7 mouse cellular contexts compared by ENCODE assay signal in genomic region chr4:43530581-43530980, GRCm38 (mm10). TPM values are rescaled to one million over a fixed set of nuclear protein-coding genes. Genes with fewer than 3 reads are reported as not detected.
DNase-seq lines count a peak whose midpoint lies in the region; ATAC-seq and TF ChIP-seq lines count a peak whose summit lies in the region.

No protein-coding gene starts in this region.

- 12% methylated on average over 7 of the region's 7 CpGs for WGBS in heart, embryonic 14.5 days
- 15% methylated on average over 7 of the region's 7 CpGs for WGBS in lung, postnatal 0 days

- H3K9me3 ChIP-seq in ES-Bruce4 (replicated peaks; ENCODE audit: control insufficient read depth, insufficient read depth, low read length, poor library complexity, severe bottlenecking) = no peaks in the 10 kb centered on the region
- 0 out of 2 replicates have a peak, but pooled peaks cover 2% of the 10 kb centered on the region for H3K9me3 ChIP-seq in heart, embryonic 14.5 days (ENCODE audit: control insufficient read depth, low read length)
- no peaks in the 10 kb centered on the region for H3K9me3 ChIP-seq in lung, postnatal 0 days (ENCODE audit: low read length)

- ATAC-seq in heart, embryonic 14.5 days (ENCODE audit: insufficient number of reproducible peaks, insufficient read depth, low FRiP score, low read depth) = no peak
- peak; percentile 70 for ATAC-seq in lung, postnatal 0 days

- peaks cover 3% of the 10 kb centered on the region for H3K4me1 ChIP-seq in ES-Bruce4 (ENCODE audit: control insufficient read depth, insufficient read depth, low read length)
- H3K4me1 ChIP-seq in cortical plate, adult 2 months (ENCODE audit: control insufficient read depth, insufficient read depth, low read length) = no peaks in the 10 kb centered on the region
- H3K4me1 ChIP-seq in heart, embryonic 14.5 days (ENCODE audit: control insufficient read depth in 2 of 2, insufficient read depth in 2 of 2, low read length in 2 of 2) = peaks cover 4 to 15% of the 10 kb centered on the region in 2 experiments
- H3K4me1 ChIP-seq in lung, postnatal 0 days (ENCODE audit: insufficient read depth, low read depth, low read length) = no peaks in the 10 kb centered on the region

- peak; percentile 67 for TF ChIP-seq CTCF in ES-Bruce4 (IDR thresholded peaks at IDR 0.05; ENCODE audit: low read depth, low read length)
- TF ChIP-seq CTCF in cortical plate, adult 2 months (IDR thresholded peaks at IDR 0.05; ENCODE audit: extremely low read depth, insufficient read depth, low read length) = peak; percentile 82
- TF ChIP-seq CTCF in layer of hippocampus, adult 2 months (conservative IDR thresholded peaks at IDR 0.05) = peak; percentile 95
- TF ChIP-seq CTCF in lung, postnatal 0 days (IDR thresholded peaks at IDR 0.05) = peak; percentile 86

- no peak overlapping the region for H3K27ac ChIP-seq in ES-Bruce4 (ENCODE audit: insufficient read depth, low read length)
- no peak overlapping the region for H3K27ac ChIP-seq in cortical plate, adult 2 months (ENCODE audit: insufficient read depth, low read length)
- H3K27ac ChIP-seq in heart, embryonic 14.5 days (replicated peaks in 1 of 2; ENCODE audit: control insufficient read depth in 1 of 2, insufficient read depth in 1 of 2, low read depth in 2 of 2, low read length in 2 of 2) = peak overlapping the region; percentile 32 to 60
- no peak overlapping the region for H3K27ac ChIP-seq in layer of hippocampus, adult 2 months
- no peak overlapping the region for H3K27ac ChIP-seq in lung, postnatal 0 days (ENCODE audit: low read length)

- H3K9ac ChIP-seq in ES-Bruce4 (ENCODE audit: low read depth, poor library complexity, severe bottlenecking) = no peak overlapping the region
- no peak overlapping the region for H3K9ac ChIP-seq in heart, embryonic 14.5 days (ENCODE audit: low read length)
- no peak overlapping the region for H3K9ac ChIP-seq in lung, postnatal 0 days (replicated peaks; ENCODE audit: low read depth)

- H3K4me2 ChIP-seq in heart, embryonic 14.5 days (ENCODE audit: low read length) = no peak overlapping the region
- H3K4me2 ChIP-seq in lung, postnatal 0 days (replicated peaks; ENCODE audit: low read depth, low read length) = no peak overlapping the region

- H3K4me3 ChIP-seq in ES-Bruce4 (ENCODE audit: low read depth, low read length) = no peak overlapping the region
- H3K4me3 ChIP-seq in cortical plate, adult 2 months (ENCODE audit: insufficient read depth, low read length) = no peak overlapping the region
- H3K4me3 ChIP-seq in heart, embryonic 14.5 days (ENCODE audit: control insufficient read depth in 1 of 2, insufficient read depth in 1 of 2, low read depth in 1 of 2, low read length in 2 of 2) = no peak overlapping the region
- H3K4me3 ChIP-seq in layer of hippocampus, adult 2 months = no peak overlapping the region
- H3K4me3 ChIP-seq in lung, postnatal 0 days (ENCODE audit: low read depth, low read length) = no peak overlapping the region

- TF ChIP-seq EP300 in ES-Bruce4 (IDR thresholded peaks at IDR 0.05; ENCODE audit: insufficient read depth, low read depth, low read length) = no peak
- TF ChIP-seq EP300 in lung, postnatal 0 days (IDR thresholded peaks at IDR 0.05) = no peak

- H3K27me3 ChIP-seq in ES-Bruce4 (ENCODE audit: control insufficient read depth, insufficient read depth, low read length, poor library complexity, severe bottlenecking) = no peaks in the 10 kb centered on the region
- H3K27me3 ChIP-seq in heart, embryonic 14.5 days (ENCODE audit: control insufficient read depth, insufficient read depth, low read length) = no peaks in the 10 kb centered on the region
- H3K27me3 ChIP-seq in lung, postnatal 0 days (replicated peaks; ENCODE audit: insufficient read depth, low read length) = no peaks in the 10 kb centered on the region

- peak; percentile 89 for DNase-seq in ZHBTc4 (ENCODE audit: low read depth, low spot score)
- peak; percentile 69 to 72 for DNase-seq in layer of hippocampus, adult 2 months (ENCODE audit: low spot score in 2 of 2)
- peak; percentile 92 for DNase-seq in lung, postnatal 0 days (ENCODE audit: low spot score)
- peak; percentile 56 to 64 for DNase-seq in right cerebral cortex, postnatal 36 days (ENCODE audit: low spot score in 2 of 2)

- H3K36me3 ChIP-seq in ES-Bruce4 (ENCODE audit: control insufficient read depth, insufficient read depth, low read length, poor library complexity, severe bottlenecking) = peaks cover 24% of the 10 kb centered on the region
- peaks cover 49% of the 10 kb centered on the region for H3K36me3 ChIP-seq in heart, embryonic 14.5 days (ENCODE audit: control insufficient read depth, insufficient read depth, low read length)
- H3K36me3 ChIP-seq in lung, postnatal 0 days (ENCODE audit: insufficient read depth, low read length) = peaks cover 31% of the 10 kb centered on the region

- no peak for TF ChIP-seq POLR2A in ES-Bruce4 (IDR thresholded peaks at IDR 0.05; ENCODE audit: insufficient read depth, low read length)
- TF ChIP-seq POLR2A in cortical plate, adult 2 months (IDR thresholded peaks at IDR 0.05; ENCODE audit: extremely low read depth, insufficient read depth, low read length) = no peak

RNA-seq across cellular contexts. Expression of gene Tpm2, which starts 7.0 kb away (rescaled TPM):
- polyA plus RNA-seq in ES-Bruce4 (2011; ENCODE audit: insufficient read depth, insufficient read length, low read depth, missing spikeins) = 81.8 and 86.0 TPM in 2 replicates
- polyA plus RNA-seq in cortical plate, adult 2 months (2012; rRNA removed) = 10.4 and 12.5 TPM in 2 replicates
- 142 and 159 TPM in 2 replicates for polyA plus RNA-seq in heart, embryonic 14.5 days (2014; fragmentation: Nextera tagmentation; extraction: Ambion mirVana)
- 1 to 10 TPM; 5.4 to 6.1 TPM for total RNA-seq in layer of hippocampus, adult 2 months (2021)
- 84.8 and 89.0 TPM in 2 replicates for polyA plus RNA-seq in lung, postnatal 0 days (2015; fragmentation: Nextera tagmentation; extraction: Ambion mirVana)

RNA-seq across cellular contexts. Expression of gene Car9, which starts 23.8 kb away (rescaled TPM):
- 0.61 and 0.75 TPM in 2 replicates for polyA plus RNA-seq in ES-Bruce4 (2011; ENCODE audit: insufficient read depth, insufficient read length, low read depth, missing spikeins)
- 0.32 and 0.61 TPM in 2 replicates for polyA plus RNA-seq in cortical plate, adult 2 months (2012; rRNA removed)
- polyA plus RNA-seq in heart, embryonic 14.5 days (2014; fragmentation: Nextera tagmentation; extraction: Ambion mirVana) = 2.1 and 2.4 TPM in 2 replicates
- total RNA-seq in layer of hippocampus, adult 2 months (2021) = not detected
- polyA plus RNA-seq in lung, postnatal 0 days (2015; fragmentation: Nextera tagmentation; extraction: Ambion mirVana) = 2.1 and 2.6 TPM in 2 replicates

RNA-seq across cellular contexts. Expression of gene Arhgef39, which starts 31.1 kb away (rescaled TPM):
- polyA plus RNA-seq in ES-Bruce4 (2011; ENCODE audit: insufficient read depth, insufficient read length, low read depth, missing spikeins) = 33.1 and 40.8 TPM in 2 replicates
- 0.55 and 2.7 TPM in 2 replicates for polyA plus RNA-seq in cortical plate, adult 2 months (2012; rRNA removed)
- polyA plus RNA-seq in heart, embryonic 14.5 days (2014; fragmentation: Nextera tagmentation; extraction: Ambion mirVana) = 28.7 and 31.0 TPM in 2 replicates
- total RNA-seq in layer of hippocampus, adult 2 months (2021) = 1 to 10 TPM in 1 of 2 experiments, under 1 TPM in 1; 0.64 to 1.0 TPM
- 2.4 and 3.5 TPM in 2 replicates for polyA plus RNA-seq in lung, postnatal 0 days (2015; fragmentation: Nextera tagmentation; extraction: Ambion mirVana)

RNA-seq across cellular contexts. Expression of gene Creb3, which starts 31.6 kb away (rescaled TPM):
- 24.0 and 24.4 TPM in 2 replicates for polyA plus RNA-seq in ES-Bruce4 (2011; ENCODE audit: insufficient read depth, insufficient read length, low read depth, missing spikeins)
- 61.8 and 65.9 TPM in 2 replicates for polyA plus RNA-seq in cortical plate, adult 2 months (2012; rRNA removed)
- 57.3 and 62.3 TPM in 2 replicates for polyA plus RNA-seq in heart, embryonic 14.5 days (2014; fragmentation: Nextera tagmentation; extraction: Ambion mirVana)
- 10 to 100 TPM; 70.3 to 75.1 TPM for total RNA-seq in layer of hippocampus, adult 2 months (2021)
- 115 and 126 TPM in 2 replicates for polyA plus RNA-seq in lung, postnatal 0 days (2015; fragmentation: Nextera tagmentation; extraction: Ambion mirVana)

RNA-seq across cellular contexts. Expression of gene Tln1, which starts 31.9 kb away (rescaled TPM):
- polyA plus RNA-seq in ES-Bruce4 (2011; ENCODE audit: insufficient read depth, insufficient read length, low read depth, missing spikeins) = 92.5 and 97.2 TPM in 2 replicates
- polyA plus RNA-seq in cortical plate, adult 2 months (2012; rRNA removed) = 44.3 and 46.5 TPM in 2 replicates
- polyA plus RNA-seq in heart, embryonic 14.5 days (2014; fragmentation: Nextera tagmentation; extraction: Ambion mirVana) = 77.5 and 90.9 TPM in 2 replicates
- total RNA-seq in layer of hippocampus, adult 2 months (2021) = 10 to 100 TPM; 36.4 to 42.9 TPM
- 75.6 and 104 TPM in 2 replicates for polyA plus RNA-seq in lung, postnatal 0 days (2015; fragmentation: Nextera tagmentation; extraction: Ambion mirVana)

Comparison
In these comparisons a context has a peak if more than half of its experiments do, and no peak if none do; other contexts are left out.
1. H3K27ac ChIP-seq: peak in heart, embryonic 14.5 days (2 of 2); none in ES-Bruce4 (single experiment), cortical plate, adult 2 months (single experiment), layer of hippocampus, adult 2 months (single experiment) and lung, postnatal 0 days (single experiment).
2. Peak in every context shown above with its lines, with median percentiles within 50 percentile points of each other: CTCF ChIP-seq and DNase-seq.